Mouse (Mus musculus) liver (tissue): Measurements from ENCODE around the gene Bicdl2.

Experiments used
- DNase-seq: peaks from one replicate; pipeline ENCODE4 v3.0.0-alpha.2; 2020; ENCODE audit warnings: mixed read lengths

Gene Bicdl2

GRCm38 (mm10) chr17:23674271-23674952, 14.1 kb downstream of the Bicdl2 start:
- DNase-seq = no peak

- DNase-seq = no peak
These were observed 14.8 kb downstream of the Bicdl2 start for GRCm38 (mm10) chr17:23675127-23675526.

- DNase-seq = peak; percentile 25
These were observed 15.4 kb downstream of the Bicdl2 start for GRCm38 (mm10) chr17:23675564-23676281.

- peak; percentile 20 for DNase-seq
These were observed 16.2 kb downstream of the Bicdl2 start for GRCm38 (mm10) chr17:23676473-23677031.

GRCm38 (mm10) chr17:23677236-23677679, 17.0 kb downstream of the Bicdl2 start, which contains the start of gene Tnfrsf12a:
Gene Tnfrsf12a, minus strand, starts transcription at chr17:23677468.
- DNase-seq = peak; percentile 82

- no peak for DNase-seq
These were observed 19.0 kb downstream of the Bicdl2 start, which contains the start of gene Cldn6 for GRCm38 (mm10) chr17:23679127-23679835. Gene Cldn6, plus strand, starts transcription at chr17:23679249.

GRCm38 (mm10) chr17:23680336-23680735, 20.0 kb downstream of the Bicdl2 start:
- no peak for DNase-seq

DNA sequence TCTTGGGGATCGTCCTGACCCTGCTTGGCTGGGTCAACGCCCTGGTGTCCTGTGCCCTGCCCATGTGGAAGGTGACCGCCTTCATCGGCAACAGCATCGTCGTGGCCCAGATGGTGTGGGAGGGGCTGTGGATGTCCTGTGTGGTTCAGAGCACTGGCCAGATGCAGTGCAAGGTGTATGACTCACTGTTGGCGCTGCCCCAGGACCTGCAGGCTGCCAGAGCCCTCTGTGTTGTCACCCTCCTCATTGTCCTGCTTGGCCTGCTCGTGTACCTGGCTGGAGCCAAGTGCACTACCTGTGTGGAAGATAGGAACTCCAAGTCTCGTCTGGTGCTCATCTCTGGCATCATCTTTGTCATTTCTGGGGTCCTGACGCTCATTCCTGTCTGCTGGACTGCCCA, 20.8 kb downstream of the Bicdl2 start:
- no peak for DNase-seq

GRCm38 (mm10) chr17:23682092-23682491, 21.8 kb downstream of the Bicdl2 start:
- DNase-seq = no peak

- DNase-seq = no peak
These were observed 22.2 kb downstream of the Bicdl2 start for GRCm38 (mm10) chr17:23682530-23682929.

DNA sequence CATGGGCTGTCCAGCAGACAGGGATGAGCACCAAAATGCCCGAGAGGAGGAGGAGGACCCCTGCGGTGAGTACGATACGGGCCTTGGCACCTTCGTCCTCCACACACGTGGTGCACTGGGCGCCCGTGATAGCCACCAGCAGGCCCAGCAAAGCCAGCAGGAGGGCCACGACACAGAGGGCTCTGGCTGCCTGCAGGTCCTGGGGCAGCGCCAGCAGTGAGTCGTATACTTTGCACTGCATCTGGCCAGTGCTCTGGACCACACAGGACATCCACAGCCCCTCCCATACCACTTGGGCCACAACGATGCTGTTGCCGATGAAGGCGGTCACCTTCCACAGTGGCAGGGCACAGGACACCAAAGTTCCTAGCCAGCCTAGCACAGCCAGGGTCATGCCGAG, 22.9 kb downstream of the Bicdl2 start:
- DNase-seq = no peak

DNA sequence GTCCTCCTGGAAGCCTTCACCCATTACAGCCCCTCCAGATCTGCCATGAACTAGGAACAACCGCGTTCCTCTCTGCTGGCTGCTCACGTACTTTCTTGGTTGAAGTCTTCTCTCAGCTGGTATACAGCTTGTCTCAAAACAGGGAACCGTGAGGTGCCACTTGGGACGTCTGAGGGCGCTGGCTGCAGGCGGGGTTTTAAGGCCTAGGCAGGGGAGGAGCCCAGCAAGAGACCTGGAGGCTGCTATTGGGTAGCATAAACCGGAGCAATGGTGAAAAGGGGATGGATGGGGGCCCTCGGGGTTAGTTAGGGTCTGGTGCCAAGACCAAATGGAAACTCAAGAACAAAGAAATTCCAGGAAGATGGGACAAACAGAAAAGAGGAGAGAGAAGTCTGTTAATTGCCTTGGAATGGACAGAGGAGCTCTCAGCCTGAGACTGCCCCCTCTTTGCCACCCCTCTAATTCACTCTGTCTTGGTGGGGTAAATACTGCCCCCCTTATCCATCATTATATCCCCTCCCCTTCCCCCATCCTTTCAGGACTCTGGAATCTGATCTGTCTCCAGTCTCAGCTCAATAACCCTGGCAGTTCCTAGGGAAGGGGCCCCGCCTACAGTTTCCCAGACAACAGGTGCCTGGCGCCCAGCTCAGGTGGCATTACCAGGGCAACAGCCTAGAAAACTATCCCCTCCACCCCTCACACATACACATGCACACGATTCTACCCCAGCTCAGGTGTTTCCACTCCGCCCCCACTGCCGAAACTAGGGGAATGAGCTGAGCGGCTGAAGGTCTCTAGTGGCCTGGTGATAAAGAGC, 23.8 kb downstream of the Bicdl2 start, which contains the start of gene Cldn9:
Gene Cldn9 (minus strand): TSS at position 171 of the 817 bp plus-strand sequence.
- no peak for DNase-seq

DNA sequence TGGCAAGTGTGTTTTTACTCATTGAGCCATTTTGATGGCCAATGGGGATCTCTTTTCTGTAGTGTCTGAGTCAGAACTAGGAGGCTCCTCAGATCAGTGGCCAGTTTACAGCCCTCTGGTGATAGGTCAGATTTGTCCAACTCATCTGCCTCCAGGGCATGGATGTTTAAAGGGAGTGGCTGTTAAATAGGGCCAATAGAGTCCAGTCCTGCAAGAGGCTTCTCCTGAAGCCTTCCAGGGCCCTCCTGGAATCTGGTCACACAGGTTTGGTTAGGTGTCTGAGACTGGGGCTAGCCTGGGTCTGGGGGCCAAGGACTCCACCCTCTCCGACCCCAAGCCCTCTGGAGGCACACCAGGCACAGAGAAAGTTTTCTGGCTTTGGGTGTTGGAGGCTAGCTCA, 34.2 kb downstream of the Bicdl2 start:
- DNase-seq = no peak

DNA sequence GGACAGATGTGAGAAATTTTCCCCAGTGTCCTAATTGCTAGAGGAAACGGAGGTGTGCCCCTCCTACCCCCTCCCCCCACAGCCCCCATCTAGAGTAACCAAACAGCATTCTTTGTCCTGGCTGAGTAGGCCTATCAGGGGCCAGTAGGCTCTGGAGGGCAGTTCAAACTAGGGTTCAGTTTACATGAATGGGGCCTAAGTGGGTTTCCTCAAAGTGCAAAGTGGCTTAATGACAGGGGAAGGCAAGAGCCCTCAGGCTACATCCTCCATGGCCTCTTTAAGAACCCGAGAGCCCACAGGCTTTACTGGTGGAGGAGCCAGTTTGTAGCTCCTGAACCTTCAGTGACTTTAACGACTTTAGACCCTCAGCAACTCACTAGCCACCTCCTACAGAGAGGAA, 35.5 kb downstream of the Bicdl2 start:
- no peak for DNase-seq

GRCm38 (mm10) chr17:23699131-23700077, 39.1 kb downstream of the Bicdl2 start:
- peak; percentile 20 for DNase-seq

DNA sequence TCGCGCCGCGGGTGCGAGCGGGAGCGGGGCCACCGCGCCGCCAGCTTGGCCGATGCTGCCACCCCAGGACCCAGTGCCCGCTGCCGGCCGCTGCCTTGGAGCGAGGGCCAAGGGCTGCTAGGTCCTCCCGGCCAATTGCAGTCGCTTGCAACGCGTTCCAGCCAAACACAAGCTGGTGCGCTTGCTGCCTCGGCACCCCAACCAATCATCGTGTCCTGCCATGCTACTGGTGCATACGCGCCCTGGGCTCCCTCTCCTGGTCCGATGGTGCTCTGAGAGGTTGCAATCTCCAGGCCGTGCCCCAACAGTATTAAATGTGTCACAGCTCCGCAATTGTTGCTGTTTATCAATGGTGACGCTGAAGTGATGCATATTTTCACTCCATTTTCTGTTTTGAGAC, 39.8 kb downstream of the Bicdl2 start:
- peak; percentile 79 for DNase-seq

DNA sequence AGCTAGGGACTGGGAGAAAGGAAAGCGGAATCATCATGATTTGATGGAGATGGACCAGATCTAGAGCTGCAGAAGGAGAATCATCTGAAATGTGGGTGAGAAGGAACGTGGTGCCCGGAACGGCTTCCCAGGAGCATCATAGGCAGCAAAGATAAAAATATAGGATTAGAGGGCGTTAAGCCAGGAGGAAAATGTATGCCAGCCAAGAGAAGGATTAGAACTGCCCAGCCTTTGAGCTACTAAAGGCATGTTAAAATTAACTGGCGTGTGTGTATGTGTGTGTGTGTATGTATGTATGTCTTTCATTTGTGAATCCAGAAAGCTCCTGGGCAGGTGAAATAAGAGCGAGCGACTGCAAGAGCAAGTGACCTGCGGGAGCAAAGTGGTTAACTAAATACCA, 43.0 kb downstream of the Bicdl2 start:
- no peak for DNase-seq

DNA sequence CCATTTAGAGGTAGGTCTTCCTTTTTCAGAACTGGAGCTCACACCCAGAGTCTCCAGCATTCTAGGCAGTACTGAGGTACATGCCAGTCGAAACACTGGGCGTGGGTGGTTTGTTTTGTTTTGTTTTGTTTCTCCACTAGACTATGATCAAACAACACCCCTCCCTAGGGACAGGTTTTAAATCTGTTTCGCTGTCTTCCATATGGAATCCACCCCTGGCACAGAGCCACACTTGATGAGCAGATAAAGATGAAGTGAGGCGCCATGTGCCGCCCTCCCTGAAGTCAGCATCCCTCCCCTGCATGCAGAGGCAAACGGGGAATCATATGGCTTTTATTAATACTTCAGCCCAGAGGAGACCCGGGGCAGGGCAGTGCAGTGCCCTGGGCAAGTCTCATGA, 44.4 kb downstream of the Bicdl2 start:
- DNase-seq = no peak

DNA sequence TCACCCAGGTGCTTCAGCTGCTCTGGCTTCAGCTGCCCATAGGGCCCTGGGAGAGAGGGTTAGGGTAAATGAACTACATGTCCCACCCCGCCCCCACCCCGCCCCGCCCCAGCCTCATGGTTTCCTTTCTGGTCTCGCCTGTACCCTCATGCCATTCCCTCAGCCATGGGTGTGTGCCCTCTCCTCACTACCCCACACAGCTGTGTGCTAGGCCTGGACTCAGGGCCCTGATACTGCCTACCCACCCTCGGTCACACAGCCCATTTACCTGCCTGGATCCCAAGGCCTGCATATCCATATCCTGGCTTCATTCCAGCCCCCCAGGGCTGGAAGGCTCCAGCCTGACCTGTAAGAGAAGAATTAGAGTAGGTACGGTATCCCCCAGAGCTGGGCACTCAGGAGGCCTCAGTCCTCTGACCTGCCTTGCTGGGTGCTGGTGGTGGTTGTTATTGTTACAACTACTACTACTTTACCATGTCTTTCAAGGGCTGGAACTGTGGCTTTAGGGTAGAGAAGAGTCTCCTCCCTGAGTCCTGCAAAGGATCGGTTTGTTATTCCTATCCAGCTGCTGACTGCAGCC, 45.3 kb downstream of the Bicdl2 start:
- DNase-seq = no peak

DNA sequence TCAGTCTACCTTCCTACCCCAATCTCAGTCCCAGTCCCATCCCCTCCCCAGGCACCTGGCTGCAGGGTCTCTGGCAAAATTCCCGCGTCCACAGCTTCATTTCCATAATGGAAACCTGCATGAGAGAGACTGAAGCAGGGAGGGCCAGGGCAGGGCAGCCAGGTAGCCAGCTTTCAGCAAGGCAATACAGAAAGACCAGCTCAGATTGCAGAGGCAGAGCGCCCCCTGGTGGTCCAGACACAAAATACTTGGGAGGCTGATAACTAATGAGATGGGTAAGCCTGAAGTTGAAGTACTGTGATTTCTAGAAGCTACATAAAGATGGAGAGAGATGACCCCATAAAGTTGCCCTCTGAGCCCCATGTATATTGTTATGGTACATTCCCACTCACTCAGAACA, 45.9 kb downstream of the Bicdl2 start:
- DNase-seq = peak; percentile 78

DNA sequence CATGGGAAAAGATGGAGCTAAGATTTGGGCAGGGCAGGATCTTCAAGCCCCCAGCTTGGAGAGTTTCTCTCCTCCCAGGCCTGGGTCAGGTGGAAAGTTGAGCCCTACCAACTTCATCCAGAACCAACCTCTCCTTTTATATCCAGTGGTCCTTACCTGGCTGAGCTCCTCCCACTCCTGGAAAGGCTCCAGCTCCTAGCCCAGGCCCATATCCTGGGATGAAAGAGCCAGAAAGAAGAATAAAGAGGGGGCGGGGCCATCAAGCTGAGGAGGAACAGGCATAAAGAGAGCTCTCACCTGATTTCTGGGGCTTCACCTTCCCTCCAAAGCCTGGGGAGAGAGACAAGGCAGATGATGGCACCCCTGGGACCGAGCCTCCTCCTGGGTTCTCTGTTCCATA, 56.7 kb downstream of the Bicdl2 start:
- DNase-seq = no peak
